Mouse (Mus musculus) thymus, postnatal 25 days (tissue): ENCODE data around the gene St3gal3.

Experiments used
- DNase-seq: peaks from one replicate; pipeline ENCODE4 v3.0.0; 2022

St3gal3 gene

GRCm38 (mm10) chr4:117978282-117978681 lies 156.4 kb downstream of the St3gal3 start:
- DNase-seq = no peak

GRCm38 (mm10) chr4:117977841-117978240 lies 156.9 kb downstream of the St3gal3 start:
- DNase-seq = no peak

- no peak for DNase-seq
These were observed 157.3 kb downstream of the St3gal3 start for GRCm38 (mm10) chr4:117977371-117977770.

- DNase-seq = no peak
These were observed 158.9 kb downstream of the St3gal3 start for GRCm38 (mm10) chr4:117975820-117976219.

GRCm38 (mm10) chr4:117974719-117975118 lies 160.0 kb downstream of the St3gal3 start:
- DNase-seq = no peak

- DNase-seq = no peak
These were observed 161.7 kb downstream of the St3gal3 start for GRCm38 (mm10) chr4:117972999-117973398.

GRCm38 (mm10) chr4:117964346-117965025 lies 170.2 kb downstream of the St3gal3 start:
- DNase-seq = no peak

- DNase-seq = no peak
These were observed 177.2 kb downstream of the St3gal3 start for GRCm38 (mm10) chr4:117957492-117957891.

GRCm38 (mm10) chr4:117947493-117947892 lies 187.2 kb downstream of the St3gal3 start:
- no peak for DNase-seq

- DNase-seq = no peak
These were observed 187.9 kb downstream of the St3gal3 start for GRCm38 (mm10) chr4:117946639-117947305.

- DNase-seq = no peak
These were observed 191.4 kb downstream of the St3gal3 start for GRCm38 (mm10) chr4:117943317-117943716.

- no peak for DNase-seq
These were observed 197.8 kb downstream of the St3gal3 start for GRCm38 (mm10) chr4:117936964-117937363.

- DNase-seq = no peak
These were observed 200.6 kb downstream of the St3gal3 start for GRCm38 (mm10) chr4:117934081-117934480.

- no peak for DNase-seq
These were observed 201.5 kb downstream of the St3gal3 start for GRCm38 (mm10) chr4:117933248-117933647.

- DNase-seq = no peak
These were observed 205.3 kb downstream of the St3gal3 start, which contains the start of gene Artn for GRCm38 (mm10) chr4:117929391-117929881. Gene Artn (minus strand): TSS chr4:117929763.

GRCm38 (mm10) chr4:117928699-117929241 lies 205.9 kb downstream of the St3gal3 start:
- peak; percentile 8 for DNase-seq

- DNase-seq = peak; percentile 28
These were observed 206.5 kb downstream of the St3gal3 start for GRCm38 (mm10) chr4:117928234-117928633.

GRCm38 (mm10) chr4:117926545-117927482 lies 207.9 kb downstream of the St3gal3 start:
- peak; percentile 29 for DNase-seq

GRCm38 (mm10) chr4:117924916-117925315 lies 209.8 kb downstream of the St3gal3 start:
- DNase-seq = no peak

- DNase-seq = no peak
These were observed 211.3 kb downstream of the St3gal3 start for GRCm38 (mm10) chr4:117923450-117923849.

- DNase-seq = no peak
These were observed 213.4 kb downstream of the St3gal3 start for GRCm38 (mm10) chr4:117921358-117921757.

GRCm38 (mm10) chr4:117918762-117919161 lies 216.0 kb downstream of the St3gal3 start:
- no peak for DNase-seq

GRCm38 (mm10) chr4:117918261-117918660 lies 216.5 kb downstream of the St3gal3 start:
- no peak for DNase-seq
